Mouse (Mus musculus): ENCODE data around the gene Lrpprc.

- TF ChIP-seq CTCF (IDR thresholded peaks at IDR 0.05; ENCODE audit: extremely low read depth, insufficient read length, insufficient replicate concordance, low read depth, low read length): no peak
- no peak for TF ChIP-seq POLR2A (IDR thresholded peaks at IDR 0.05; ENCODE audit: low read depth, low read length)
Observed at GRCm38 (mm10) chr17:84708818-84709217, 81.8 kb downstream of the Lrpprc start.

Data from small intestine, adult 2 months (tissue).